Mouse (Mus musculus) MEL (cell line): Measurements from ENCODE around the gene Cd248. TPM values are rescaled to one million over a fixed set of nuclear protein-coding genes. Genes with fewer than 3 reads are reported as not detected.
A peak's percentile ranks its signal among the peaks of the same experiment; 100 is the strongest.

Experiments used
- DNase-seq: peaks from one replicate; pipeline ENCODE4 v3.0.0; 2011; ENCODE audit warnings: low read depth, low spot score
- H3K27ac ChIP-seq: 2 replicates; pipeline ENCODE4 v1.5.1; 2012; ENCODE audit warnings: low read depth, mild to moderate bottlenecking, control low read depth, low read length, moderate library complexity; ENCODE audit not compliant: control insufficient read depth
- H3K27me3 ChIP-seq, 2 experiments: fragments of 150-350 bp in 1 of 2; sonication (generic) in 1 of 2; 2 replicates each; pipeline ENCODE4 v1.6.1; 2012; ENCODE audit warnings: low read length in 2 of 2, mild to moderate bottlenecking in 2 of 2, improper control_type of control experiment in 1 of 2, moderate library complexity in 1 of 2; ENCODE audit not compliant: insufficient read depth in 2 of 2, control insufficient read depth in 1 of 2
- H3K36me3 ChIP-seq, 2 experiments: 2 replicates each; pipeline ENCODE4 v1.6.1; 2012 to 2014; ENCODE audit warnings: low read length in 2 of 2, improper control_type of control experiment in 1 of 2, inconsistent platforms in 1 of 2, mild to moderate bottlenecking in 1 of 2; ENCODE audit not compliant: insufficient read depth in 2 of 2, control insufficient read depth in 1 of 2
- H3K4me1 ChIP-seq, 2 experiments: fragments of 150-350 bp in 1 of 2; sonication (generic) in 1 of 2; 2 replicates each; pipeline ENCODE4 v1.6.1; 2012; ENCODE audit warnings: low read length in 2 of 2, improper control_type of control experiment in 1 of 2, mild to moderate bottlenecking in 1 of 2; ENCODE audit not compliant: insufficient read depth in 2 of 2, control insufficient read depth in 1 of 2
- H3K4me3 ChIP-seq, 2 experiments: fragments of 150-350 bp in 1 of 2; sonication (generic) in 1 of 2; 2 replicates each; pipeline ENCODE4 v1.5.1; 2012; ENCODE audit warnings: low read depth in 2 of 2, low read length in 2 of 2, mild to moderate bottlenecking in 2 of 2, moderate library complexity in 2 of 2, control low read depth in 1 of 2, improper control_type of control experiment in 1 of 2; ENCODE audit not compliant: control insufficient read depth in 1 of 2, insufficient read depth in 1 of 2
- H3K79me2 ChIP-seq: 2 replicates; pipeline ENCODE4 v1.6.1; 2012; ENCODE audit warnings: mild to moderate bottlenecking, low read length, moderate library complexity; ENCODE audit not compliant: control insufficient read depth, poor library complexity, insufficient read depth
- H3K9ac ChIP-seq: 2 replicates; pipeline ENCODE4 v1.6.1; 2012; ENCODE audit warnings: low read depth, mild to moderate bottlenecking, control low read depth, low read length, moderate library complexity; ENCODE audit not compliant: control insufficient read depth, poor library complexity, severe bottlenecking
- H3K9me3 ChIP-seq: fragments of 150-350 bp; sonication (generic); replicated peaks from 2 replicates; pipeline ENCODE4 v1.6.1; 2012; ENCODE audit warnings: mild to moderate bottlenecking, low read length, improper control_type of control experiment, moderate library complexity; ENCODE audit not compliant: insufficient read depth
- BHLHE40 ChIP-seq: IDR thresholded peaks from 2 replicates; pipeline ENCODE4 v1.6.1; 2012; ENCODE audit warnings: low read depth, mild to moderate bottlenecking, inconsistent platforms, low read length, improper control_type of control experiment, borderline replicate concordance
- CHD1 ChIP-seq: IDR thresholded peaks from 2 replicates; pipeline ENCODE4 v1.6.1; 2012; ENCODE audit warnings: low read depth, mild to moderate bottlenecking, inconsistent platforms, low read length, improper control_type of control experiment
- CHD2 ChIP-seq: IDR thresholded peaks from 2 replicates; pipeline ENCODE4 v1.6.1; 2011; ENCODE audit warnings: low read length, improper control_type of control experiment
- CTCF ChIP-seq, 3 experiments: IDR thresholded peaks in 2 of 3; conservative IDR thresholded peaks in 1 of 3; 2 replicates each; pipeline ENCODE4 v1.5.1; 2011 to 2012; ENCODE audit warnings: low read length in 3 of 3, low read depth in 2 of 3, mild to moderate bottlenecking in 2 of 3, improper control_type of control experiment in 1 of 3, inconsistent platforms in 1 of 3, mixed read lengths in 1 of 3, moderate library complexity in 1 of 3; ENCODE audit not compliant: control insufficient read depth in 1 of 3, insufficient read depth in 1 of 3, poor library complexity in 1 of 3, severe bottlenecking in 1 of 3
- E2F4 ChIP-seq: IDR thresholded peaks from 2 replicates; pipeline ENCODE4 v1.6.1; 2011; ENCODE audit warnings: low read depth, low read length, improper control_type of control experiment, borderline replicate concordance
- ELF1 ChIP-seq: IDR thresholded peaks from 2 replicates; pipeline ENCODE4 v1.6.1; 2014; ENCODE audit warnings: low read depth, mild to moderate bottlenecking, inconsistent platforms, low read length, improper control_type of control experiment, moderate library complexity
- ETS1 ChIP-seq: IDR thresholded peaks from 2 replicates; pipeline ENCODE4 v1.6.1; 2012; ENCODE audit warnings: low read depth, mild to moderate bottlenecking, inconsistent platforms, low read length, improper control_type of control experiment, moderate library complexity
- GABPA ChIP-seq: IDR thresholded peaks from 2 replicates; pipeline ENCODE4 v1.6.1; 2012; ENCODE audit warnings: low read depth, mild to moderate bottlenecking, inconsistent platforms, low read length, improper control_type of control experiment, moderate library complexity
- JUND ChIP-seq: IDR thresholded peaks from 2 replicates; pipeline ENCODE4 v1.6.1; 2011; ENCODE audit warnings: low read depth, mild to moderate bottlenecking, improper control_type of control experiment, low read length
- KAT2A ChIP-seq: conservative IDR thresholded peaks from 2 replicates; pipeline ENCODE4 v1.6.1; 2012; ENCODE audit warnings: low read depth, low read length, improper control_type of control experiment, inconsistent platforms
- MAFK ChIP-seq: IDR thresholded peaks from 2 replicates; pipeline ENCODE4 v1.6.1; 2011; ENCODE audit warnings: low read depth, mild to moderate bottlenecking, low read length, improper control_type of control experiment, borderline replicate concordance
- MAX ChIP-seq: IDR thresholded peaks from 2 replicates; pipeline ENCODE4 v1.6.1; 2011; ENCODE audit warnings: low read length, improper control_type of control experiment
- MAZ ChIP-seq: IDR thresholded peaks from 2 replicates; pipeline ENCODE4 v1.6.1; 2012; ENCODE audit warnings: low read depth, mild to moderate bottlenecking, inconsistent platforms, low read length, improper control_type of control experiment
- MEF2A ChIP-seq: IDR thresholded peaks from 2 replicates; pipeline ENCODE4 v1.6.1; 2014; ENCODE audit warnings: low read depth, mild to moderate bottlenecking, inconsistent platforms, low read length, improper control_type of control experiment; ENCODE audit not compliant: poor library complexity, insufficient replicate concordance, severe bottlenecking; ENCODE audit errors: extremely low read depth
- MXI1 ChIP-seq: IDR thresholded peaks from 2 replicates; pipeline ENCODE4 v1.6.1; 2011; ENCODE audit warnings: mild to moderate bottlenecking, low read depth, low read length, improper control_type of control experiment
- MYB ChIP-seq: IDR thresholded peaks from 2 replicates; pipeline ENCODE4 v1.6.1; 2011; ENCODE audit warnings: mild to moderate bottlenecking, low read depth, low read length, improper control_type of control experiment
- MYC ChIP-seq: IDR thresholded peaks from 2 replicates; pipeline ENCODE4 v1.6.1; 2011; ENCODE audit warnings: low read depth, mild to moderate bottlenecking, low read length, improper control_type of control experiment, moderate library complexity
- NELFE ChIP-seq: IDR thresholded peaks from 2 replicates; pipeline ENCODE4 v1.6.1; 2011; ENCODE audit warnings: low read depth, low read length, improper control_type of control experiment
- POLR2A ChIP-seq, 2 experiments: IDR thresholded peaks; 2 replicates each; pipeline ENCODE4 v1.6.1; 2011 to 2012; ENCODE audit warnings: low read length in 2 of 2, mild to moderate bottlenecking in 2 of 2, control low read depth in 1 of 2, improper control_type of control experiment in 1 of 2, low read depth in 1 of 2, moderate library complexity in 1 of 2; ENCODE audit not compliant: control insufficient read depth in 1 of 2, insufficient read depth in 1 of 2, poor library complexity in 1 of 2
- POLR2AphosphoS2 ChIP-seq: IDR thresholded peaks from 2 replicates; pipeline ENCODE4 v1.6.1; 2011; ENCODE audit warnings: low read length, improper control_type of control experiment
- RCOR1 ChIP-seq: IDR thresholded peaks from 2 replicates; pipeline ENCODE4 v1.6.1; 2012; ENCODE audit warnings: low read depth, mild to moderate bottlenecking, inconsistent platforms, low read length, improper control_type of control experiment
- SIN3A ChIP-seq: IDR thresholded peaks from 2 replicates; pipeline ENCODE4 v1.6.1; 2012; ENCODE audit warnings: low read length, improper control_type of control experiment, inconsistent platforms
- SMC3 ChIP-seq: IDR thresholded peaks from 2 replicates; pipeline ENCODE4 v1.6.1; 2011; ENCODE audit warnings: low read depth, low read length, improper control_type of control experiment
- TBP ChIP-seq: IDR thresholded peaks from 2 replicates; pipeline ENCODE4 v1.8.0; 2011; ENCODE audit warnings: low read depth, low read length, improper control_type of control experiment
- TCF12 ChIP-seq: IDR thresholded peaks from 2 replicates; pipeline ENCODE4 v1.6.1; 2014; ENCODE audit warnings: low read depth, mild to moderate bottlenecking, inconsistent platforms, low read length, improper control_type of control experiment, moderate library complexity
- USF1 ChIP-seq: IDR thresholded peaks from 2 replicates; pipeline ENCODE4 v1.6.1; 2014; ENCODE audit warnings: low read depth, mild to moderate bottlenecking, inconsistent platforms, low read length, improper control_type of control experiment, moderate library complexity
- USF2 ChIP-seq, 2 experiments: IDR thresholded peaks; 2 replicates each; pipeline ENCODE4 v1.6.1; 2011 to 2012; ENCODE audit warnings: improper control_type of control experiment in 2 of 2, low read length in 2 of 2, borderline replicate concordance in 1 of 2, inconsistent platforms in 1 of 2, low read depth in 1 of 2, mild to moderate bottlenecking in 1 of 2; ENCODE audit not compliant: insufficient read depth in 1 of 2
- ZC3H11A ChIP-seq: IDR thresholded peaks from 2 replicates; pipeline ENCODE4 v1.6.1; 2012; ENCODE audit warnings: low read depth, mild to moderate bottlenecking, inconsistent platforms, low read length, improper control_type of control experiment
- ZKSCAN1 ChIP-seq: IDR thresholded peaks from 2 replicates; pipeline ENCODE4 v1.6.1; 2012; ENCODE audit warnings: low read depth, mild to moderate bottlenecking, inconsistent platforms, low read length, improper control_type of control experiment, moderate library complexity
- ZMIZ1 ChIP-seq: IDR thresholded peaks from 2 replicates; pipeline ENCODE4 v1.6.1; 2012; ENCODE audit warnings: low read depth, mild to moderate bottlenecking, inconsistent platforms, low read length, improper control_type of control experiment, moderate library complexity
- ZNF384 ChIP-seq: IDR thresholded peaks from 2 replicates; pipeline ENCODE4 v1.6.1; 2012; ENCODE audit warnings: low read depth, mild to moderate bottlenecking, inconsistent platforms, low read length, improper control_type of control experiment
- polyA plus RNA-seq, 2 experiments: library from polyadenylated mRNA; stranded (reverse) in 1 of 2; unstranded in 1 of 2; fragments of >175 nt in 1 of 2; fragments of >200 nt in 1 of 2; gene quantifications; 2 replicates each; pipeline versions ENCODE4 v1.2.1 to v1.2.4; 2012; ENCODE audit warnings: low replicate concordance in 2 of 2, low read depth in 1 of 2; ENCODE audit not compliant: insufficient read length in 2 of 2, insufficient read depth in 1 of 2, missing spikeins in 1 of 2
- total RNA-seq: library from RNA; depleted of rRNA; stranded (reverse); fragments of 300-350 nt; gene quantifications from 2 replicates; pipeline ENCODE4 v1.2.3, GENCODE M21; 2012

The Cd248 gene
- total and polyA plus RNA-seq, 3 experiments = 0.27 to 0.86 TPM; not detected in 1

DNA sequence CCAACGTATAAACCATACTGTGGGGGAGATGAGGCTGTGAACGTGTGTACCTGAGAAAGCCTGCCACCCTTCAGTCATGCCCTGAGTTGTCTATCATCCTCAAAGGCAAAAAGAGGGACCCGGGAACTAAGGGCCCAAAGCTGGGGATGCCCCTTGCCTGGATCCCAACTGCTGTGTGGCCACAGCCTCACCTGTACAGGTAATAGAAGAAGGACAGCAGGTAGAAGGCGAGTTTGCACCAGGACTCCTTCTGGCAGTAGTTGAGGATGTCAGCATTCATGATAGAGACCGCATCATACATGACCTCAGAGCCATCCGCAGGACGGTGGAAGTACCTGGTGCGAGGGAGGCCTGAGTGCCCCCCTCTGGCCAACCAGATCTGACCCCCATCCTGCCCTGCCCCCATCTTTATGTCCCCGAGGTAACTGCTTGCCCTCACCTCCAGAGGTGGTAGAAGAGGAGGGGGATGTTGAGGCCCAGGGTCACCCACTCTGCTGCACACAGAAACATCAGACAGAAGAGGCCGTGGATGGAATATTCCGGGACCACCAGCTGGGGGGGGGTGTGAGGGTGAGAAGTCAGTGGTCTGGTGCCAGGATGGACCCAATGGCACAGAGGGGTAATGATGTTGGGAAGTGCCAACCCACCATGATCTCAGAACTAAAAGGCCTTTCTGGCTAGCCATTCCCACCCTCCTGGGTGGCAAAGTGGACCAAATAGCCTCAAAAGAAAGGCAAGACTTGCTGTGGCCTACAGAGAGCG lies 25.8 kb downstream of the Cd248 start:
- DNase-seq = no peak
- peaks cover 0 to 4% of the 10 kb centered on the region in 2 experiments; a peak in 2 of 4 replicates for H3K36me3 ChIP-seq
- H3K9me3 ChIP-seq = no peaks in the 10 kb centered on the region
- H3K4me3 ChIP-seq = no peak overlapping the region
- H3K27ac ChIP-seq = no peak overlapping the region
- no peaks in the 10 kb centered on the region for H3K27me3 ChIP-seq
- H3K79me2 ChIP-seq = peaks cover 2% of the 10 kb centered on the region; the same call in 1 of the 2 replicates
- TF ChIP-seq JUND = no peak
- no peak for TF ChIP-seq ZKSCAN1
- TF ChIP-seq TBP = no peak
- TF ChIP-seq ZNF384 = no peak
- no peak for TF ChIP-seq RCOR1
- TF ChIP-seq, all 39 proteins: peak for 0
- Histone ChIP-seq H3K9ac (no peak overlapping the region), H3K4me1 (peaks cover 0 to 19% of the 10 kb centered on the region in 2 experiments; a peak in 2 of 4 replicates)

DNA sequence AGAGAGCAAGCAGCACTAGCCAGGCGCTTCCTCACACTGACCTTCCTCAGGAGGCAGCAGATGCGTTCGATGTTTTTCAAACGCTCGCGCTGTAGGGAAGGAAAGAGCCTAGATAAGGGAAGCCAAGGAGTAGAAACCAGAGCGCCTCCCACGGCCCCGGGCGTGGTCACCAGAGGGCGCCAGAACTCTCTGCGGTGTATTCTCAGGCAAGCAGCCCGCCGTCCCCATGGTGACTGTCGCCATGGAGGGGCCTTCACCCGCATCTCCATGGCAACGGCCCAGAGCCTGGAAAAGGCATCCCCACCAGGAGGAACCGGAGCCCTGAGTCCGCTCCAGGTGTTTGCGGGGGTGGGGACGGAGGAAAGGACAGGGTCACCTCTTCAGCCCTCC lies 26.4 kb downstream of the Cd248 start:
- DNase-seq = peak; percentile 93
- Histone ChIP-seq H3K9me3 (no peaks in the 10 kb centered on the region), H3K9ac (no peak overlapping the region), H3K36me3 (peaks cover 0 to 4% of the 10 kb centered on the region in 2 experiments; a peak in 2 of 4 replicates), H3K79me2 (no peaks in the 10 kb centered on the region), H3K4me3 (no peak overlapping the region), H3K27me3 (no peaks in the 10 kb centered on the region), H3K27ac (no peak overlapping the region), H3K4me1 (peaks cover 0 to 15% of the 10 kb centered on the region in 2 experiments; a peak in 2 of 4 replicates)
- TF ChIP-seq ZMIZ1 (no peak), MEF2A (no peak), ELF1 (peak; percentile 65; the same call in 1 of the 2 replicates), USF2 (IDR thresholded peaks at IDR 0.05; ENCODE audit: borderline replicate concordance in 1 of 2, insufficient read depth in 1 of 2, low read depth in 1 of 2, low read length in 2 of 2) (no peak), BHLHE40 (no peak), MAFK (no peak), NELFE (no peak), POLR2A (IDR thresholded peaks at IDR 0.05; ENCODE audit: control insufficient read depth in 1 of 2, insufficient read depth in 1 of 2, low read depth in 1 of 2, low read length in 2 of 2, poor library complexity in 1 of 2) (peak; percentile 25 to 42; a peak in 1 of 4 replicates), E2F4 (no peak), KAT2A (no peak), GABPA (no peak), SIN3A (peak; percentile 86), ZNF384 (no peak), MXI1 (peak; percentile 85), MAX (no peak), MAZ (peak; percentile 67; the same call in 1 of the 2 replicates), CTCF (IDR thresholded peaks at IDR 0.05 in 2 of 3, conservative IDR thresholded peaks at IDR 0.05 in 1 of 3; ENCODE audit: control insufficient read depth in 1 of 3, insufficient read depth in 1 of 3, low read depth in 2 of 3, low read length in 3 of 3, poor library complexity in 1 of 3, severe bottlenecking in 1 of 3) (peak; percentile 83 to 95 (median 92)), CHD2 (no peak), RCOR1 (no peak), TCF12 (no peak), ETS1 (no peak), MYB (no peak), ZKSCAN1 (no peak), CHD1 (no peak), MYC (no peak), TBP (no peak), USF1 (no peak), SMC3 (peak; percentile 87), ZC3H11A (0 out of 2 replicates have a peak, but pooled peaks have one; percentile 26), POLR2AphosphoS2 (peak; percentile 58; the same call in 1 of the 2 replicates)
